Mouse (Mus musculus): ENCODE results near the gene Ikzf2. TPM values are rescaled to one million over a fixed set of nuclear protein-coding genes. Genes with fewer than 3 reads are reported as not detected.

The Ikzf2 gene
- polyA plus RNA-seq, 2 experiments, result 2.6 to 4.6 TPM

DNA sequence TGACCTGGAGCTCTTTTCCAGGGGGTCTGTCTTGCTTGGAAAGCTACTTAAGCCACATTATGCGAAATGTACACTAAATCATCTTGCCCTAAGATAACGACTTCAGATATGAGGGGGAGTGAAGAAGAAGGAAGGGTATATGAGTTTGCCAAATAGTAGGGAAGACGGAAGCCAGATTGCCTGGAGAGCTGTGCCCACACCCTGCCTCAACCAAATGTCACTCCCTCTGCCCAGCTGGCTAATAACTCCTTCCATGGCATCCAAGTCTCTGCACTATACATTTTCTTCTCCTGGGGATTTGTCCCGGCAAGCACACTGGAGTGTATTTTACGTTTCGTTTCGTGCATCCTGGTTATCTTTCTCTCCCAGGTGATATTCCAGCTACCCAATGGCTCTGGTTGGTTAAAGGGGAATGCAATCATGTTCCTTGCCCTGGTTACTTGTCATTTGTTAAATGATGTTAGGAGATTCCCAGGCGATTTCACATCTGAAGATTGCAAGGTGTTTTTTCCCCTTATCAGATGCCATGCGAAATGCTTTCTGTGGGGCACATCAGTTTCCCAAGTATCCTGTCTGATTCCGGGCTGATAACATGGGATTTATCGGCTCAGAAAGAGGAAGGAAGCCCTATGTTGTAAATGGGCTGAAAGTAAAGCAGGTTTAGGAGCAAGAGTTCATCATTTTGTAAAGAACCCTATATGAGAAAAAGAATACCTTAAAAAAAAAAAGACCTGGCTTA, 193.6 kb downstream of the Ikzf2 start:
- Histone ChIP-seq H3K27ac (replicated peaks; ENCODE audit: low read depth, low read length) (no peak overlapping the region), H3K4me1 (ENCODE audit: control insufficient read depth, insufficient read depth, low read length) (no peaks in the 10 kb centered on the region), H3K27me3 (ENCODE audit: control insufficient read depth, insufficient read depth, low read length) (no peaks in the 10 kb centered on the region), H3K36me3 (ENCODE audit: control insufficient read depth, insufficient read depth, low read length) (no peaks in the 10 kb centered on the region), H3K9ac (ENCODE audit: low read depth, low read length, severe bottlenecking) (no peak overlapping the region), H3K4me2 (replicated peaks; ENCODE audit: low read depth, low read length, severe bottlenecking) (no peak overlapping the region), H3K9me3 (ENCODE audit: control insufficient read depth, low read length) (no peaks in the 10 kb centered on the region), H3K4me3 (replicated peaks; ENCODE audit: low read length) (no peak overlapping the region)
- ATAC-seq (ENCODE audit: low FRiP score, low read depth), result no peak
- WGBS, result 75% methylated on average over 11 of the region's 11 CpGs
- TF ChIP-seq POLR2A (IDR thresholded peaks at IDR 0.05; ENCODE audit: borderline replicate concordance, extremely low read depth, insufficient read depth, insufficient read length), result no peak
- no peak for DNase-seq (ENCODE audit: low spot score)

DNA sequence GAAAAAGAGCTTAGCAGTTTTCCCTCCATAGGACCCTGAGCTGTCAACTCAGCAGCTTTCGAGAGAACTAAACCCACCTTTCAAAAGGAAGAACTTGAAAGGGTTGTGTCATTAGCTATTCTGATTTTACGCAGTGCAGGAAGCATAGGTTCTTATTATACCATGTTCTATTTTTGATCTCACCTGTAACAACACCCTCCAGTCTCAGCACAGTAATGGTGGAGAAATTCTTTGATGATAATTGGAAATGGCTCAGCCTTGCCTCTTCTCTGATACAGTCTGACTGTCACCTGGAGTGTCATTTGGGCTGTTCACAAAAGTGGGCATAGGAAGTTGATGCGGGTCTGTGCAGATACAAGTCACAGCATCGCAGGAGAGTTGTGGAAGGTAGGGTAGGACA, 195.0 kb downstream of the Ikzf2 start:
- TF ChIP-seq POLR2A (IDR thresholded peaks at IDR 0.05; ENCODE audit: borderline replicate concordance, extremely low read depth, insufficient read depth, insufficient read length), result no peak
- H3K4me1 ChIP-seq (ENCODE audit: control insufficient read depth, insufficient read depth, low read length), result no peaks in the 10 kb centered on the region
- H3K27me3 ChIP-seq (ENCODE audit: control insufficient read depth, insufficient read depth, low read length), result no peaks in the 10 kb centered on the region
- no peak overlapping the region for H3K4me3 ChIP-seq (replicated peaks; ENCODE audit: low read length)
- no peaks in the 10 kb centered on the region for H3K9me3 ChIP-seq (ENCODE audit: control insufficient read depth, low read length)
- H3K9ac ChIP-seq (ENCODE audit: low read depth, low read length, severe bottlenecking), result no peak overlapping the region
- 90% methylated on average over 4 of the region's 4 CpGs for WGBS
- no peaks in the 10 kb centered on the region for H3K36me3 ChIP-seq (ENCODE audit: control insufficient read depth, insufficient read depth, low read length)
- ATAC-seq (ENCODE audit: low FRiP score, low read depth), result no peak
- no peak overlapping the region for H3K27ac ChIP-seq (replicated peaks; ENCODE audit: low read depth, low read length)
- no peak overlapping the region for H3K4me2 ChIP-seq (replicated peaks; ENCODE audit: low read depth, low read length, severe bottlenecking)
- no peak for DNase-seq (ENCODE audit: low spot score)

DNA sequence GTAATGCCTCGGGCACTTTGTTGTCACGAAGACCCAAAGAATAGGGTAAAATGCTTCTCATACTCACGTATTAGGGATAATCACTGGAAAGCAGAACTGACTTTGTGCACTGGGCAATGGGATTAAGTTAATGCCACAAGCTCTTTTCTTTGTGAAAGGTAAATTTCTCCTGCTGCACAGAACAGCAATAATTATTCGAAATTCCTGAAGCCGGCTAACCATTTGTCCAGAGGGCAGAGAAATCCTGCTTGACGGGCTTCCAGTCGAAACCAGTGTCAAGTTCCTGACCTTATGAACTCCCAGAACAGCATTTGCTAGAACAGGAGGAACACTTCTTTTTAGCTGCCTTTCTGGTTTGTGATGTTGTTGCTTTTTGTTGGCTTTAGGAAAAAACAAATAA, 198.0 kb downstream of the Ikzf2 start:
- H3K27ac ChIP-seq (replicated peaks; ENCODE audit: low read depth, low read length), result no peak overlapping the region
- H3K36me3 ChIP-seq (ENCODE audit: control insufficient read depth, insufficient read depth, low read length), result no peaks in the 10 kb centered on the region
- no peak overlapping the region for H3K4me2 ChIP-seq (replicated peaks; ENCODE audit: low read depth, low read length, severe bottlenecking)
- TF ChIP-seq POLR2A (IDR thresholded peaks at IDR 0.05; ENCODE audit: borderline replicate concordance, extremely low read depth, insufficient read depth, insufficient read length), result no peak
- no peaks in the 10 kb centered on the region for H3K9me3 ChIP-seq (ENCODE audit: control insufficient read depth, low read length)
- H3K4me3 ChIP-seq (replicated peaks; ENCODE audit: low read length), result no peak overlapping the region
- H3K4me1 ChIP-seq (ENCODE audit: control insufficient read depth, insufficient read depth, low read length), result no peaks in the 10 kb centered on the region
- H3K9ac ChIP-seq (ENCODE audit: low read depth, low read length, severe bottlenecking), result no peak overlapping the region
- WGBS, result 39% methylated on average over 7 of the region's 7 CpGs
- ATAC-seq (ENCODE audit: low FRiP score, low read depth) (no peak), DNase-seq (ENCODE audit: low spot score) (no peak)
- no peaks in the 10 kb centered on the region for H3K27me3 ChIP-seq (ENCODE audit: control insufficient read depth, insufficient read depth, low read length)

DNA sequence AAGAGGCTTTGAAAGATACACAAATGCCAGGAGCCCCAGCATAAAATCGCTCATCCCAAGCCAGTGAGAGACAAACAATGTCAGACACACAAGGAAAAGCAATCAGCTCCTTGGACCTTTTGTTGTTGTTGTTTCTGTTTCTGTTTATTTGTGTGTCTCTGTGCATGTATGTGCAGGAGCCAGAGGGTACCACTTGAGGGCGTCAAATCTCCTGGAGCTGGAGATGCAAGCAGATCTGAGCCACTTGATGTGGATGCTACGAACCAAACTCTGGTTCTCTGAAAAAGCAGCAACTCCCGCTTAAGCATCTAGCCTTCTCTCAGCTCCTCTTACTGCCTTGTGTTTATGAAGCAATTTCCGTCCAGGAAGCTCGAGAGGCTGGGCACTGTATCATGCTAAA, 198.4 kb downstream of the Ikzf2 start:
- Histone ChIP-seq H3K4me2 (replicated peaks; ENCODE audit: low read depth, low read length, severe bottlenecking) (no peak overlapping the region), H3K27me3 (ENCODE audit: control insufficient read depth, insufficient read depth, low read length) (no peaks in the 10 kb centered on the region), H3K4me3 (replicated peaks; ENCODE audit: low read length) (no peak overlapping the region), H3K9me3 (ENCODE audit: control insufficient read depth, low read length) (no peaks in the 10 kb centered on the region), H3K4me1 (ENCODE audit: control insufficient read depth, insufficient read depth, low read length) (no peaks in the 10 kb centered on the region), H3K27ac (replicated peaks; ENCODE audit: low read depth, low read length) (no peak overlapping the region), H3K36me3 (ENCODE audit: control insufficient read depth, insufficient read depth, low read length) (no peaks in the 10 kb centered on the region), H3K9ac (ENCODE audit: low read depth, low read length, severe bottlenecking) (no peak overlapping the region)
- TF ChIP-seq POLR2A (IDR thresholded peaks at IDR 0.05; ENCODE audit: borderline replicate concordance, extremely low read depth, insufficient read depth, insufficient read length), result no peak
- ATAC-seq (ENCODE audit: low FRiP score, low read depth) (no peak), DNase-seq (ENCODE audit: low spot score) (no peak)
- WGBS, result 56% methylated on average over 6 of the region's 6 CpGs

Other genes with a start within 250 kb of the Ikzf2 start
- gene Spag16, start 139.7 kb upstream of the Ikzf2 start, polyA plus RNA-seq (2012; rRNA removed), result 0.39 and 0.49 TPM in 2 replicates
- 0.40 TPM in 2 replicates for gene Spag16, start 139.7 kb upstream of the Ikzf2 start, polyA plus RNA-seq (2014; fragmentation: Nextera tagmentation; extraction: Ambion mirVana)

Measured in limb, embryonic 14.5 days (tissue).